Mouse (Mus musculus) limb, embryonic 13.5 days (tissue): ENCODE results near the gene Bahcc1. TPM values are rescaled to one million over a fixed set of nuclear protein-coding genes. Genes with fewer than 3 reads are reported as not detected.

ENCODE experiments used
- ATAC-seq: fragments of 200-750 bp; cut with Nextera tagmentation; 2 replicates; pipeline ENCODE4 v1.8.0; 2017; ENCODE audit warnings: low read depth, moderate number of reproducible peaks, moderate TSS enrichment; ENCODE audit not compliant: low FRiP score
- H3K27ac ChIP-seq: fragments of 300-500 bp; sonication (generic); 2 replicates; pipeline ENCODE4 v1.5.1; 2015; ENCODE audit warnings: inconsistent platforms, mild to moderate bottlenecking, moderate library complexity
- H3K27me3 ChIP-seq: fragments of 300-500 bp; sonication (generic); 2 replicates; pipeline ENCODE4 v1.6.1; 2015; ENCODE audit warnings: mild to moderate bottlenecking, inconsistent platforms
- H3K36me3 ChIP-seq: fragments of 300-500 bp; sonication (generic); 2 replicates; pipeline ENCODE4 v1.6.1; 2015; ENCODE audit warnings: inconsistent platforms, mild to moderate bottlenecking, moderate library complexity
- H3K4me1 ChIP-seq: fragments of 300-500 bp; sonication (generic); 2 replicates; pipeline ENCODE4 v1.6.1; 2015; ENCODE audit warnings: inconsistent platforms
- H3K4me2 ChIP-seq: fragments of 300-500 bp; sonication (generic); replicated peaks from 2 replicates; pipeline ENCODE4 v1.6.1; 2015; ENCODE audit warnings: inconsistent platforms, mild to moderate bottlenecking, moderate library complexity
- H3K4me3 ChIP-seq: fragments of 300-500 bp; sonication (generic); 2 replicates; pipeline ENCODE4 v1.5.1; 2015; ENCODE audit warnings: moderate library complexity, mild to moderate bottlenecking, inconsistent platforms
- H3K9ac ChIP-seq: fragments of 300-500 bp; sonication (generic); 2 replicates; pipeline ENCODE4 v1.6.1; 2015; ENCODE audit warnings: mild to moderate bottlenecking, inconsistent platforms
- H3K9me3 ChIP-seq: fragments of 300-500 bp; sonication (generic); 2 replicates; pipeline ENCODE4 v1.6.1; 2016; ENCODE audit warnings: inconsistent platforms
- WGBS: fragments of 180-500 bp; shearing (Covaris S2); methylation state at CpG from one replicate; pipeline ENCODE4 v1.1.7; 2015; 5-methylcytosine and 5-hydroxymethylcytosine counted together
- polyA plus RNA-seq: library from polyadenylated mRNA; unstranded; fragments of >200 nt; fragmentation: Nextera tagmentation; extraction: Ambion mirVana; gene quantifications from 2 replicates; pipeline ENCODE4 v1.2.1, GENCODE M21; 2015

Gene Bahcc1
- polyA plus RNA-seq, 1 experiment from 2014 or later = 12.7 TPM

GRCm38 (mm10) chr11:120225256-120226195, 7.2 kb upstream of the Bahcc1 start:
- peak overlapping the region; percentile 23 for H3K4me3 ChIP-seq
- H3K36me3 ChIP-seq = no peaks in the 10 kb centered on the region
- no peaks in the 10 kb centered on the region; the same call in 1 of the 2 replicates for H3K27me3 ChIP-seq
- WGBS = 8% methylated on average over 36 of the region's 36 CpGs
- H3K9ac ChIP-seq = peak overlapping the region; percentile 58
- H3K4me1 ChIP-seq = peaks cover 93% of the 10 kb centered on the region
- peak overlapping the region; percentile 61; the same call in 1 of the 2 replicates for H3K27ac ChIP-seq
- no peaks in the 10 kb centered on the region for H3K9me3 ChIP-seq
- H3K4me2 ChIP-seq = peak overlapping the region; percentile 62
- ATAC-seq = no peak

- H3K4me3 ChIP-seq = no peak overlapping the region
- H3K9ac ChIP-seq = 0 out of 2 replicates have a peak overlapping the region, but pooled peaks have one; percentile 58
- peaks cover 83% of the 10 kb centered on the region for H3K4me1 ChIP-seq
- 53% methylated on average over 12 of the region's 12 CpGs for WGBS
- H3K9me3 ChIP-seq = no peaks in the 10 kb centered on the region
- ATAC-seq = no peak
- H3K27me3 ChIP-seq = no peaks in the 10 kb centered on the region; the same call in 1 of the 2 replicates
- H3K4me2 ChIP-seq = peak overlapping the region; percentile 99
- no peaks in the 10 kb centered on the region for H3K36me3 ChIP-seq
- H3K27ac ChIP-seq = peak overlapping the region; percentile 93; the same call in 1 of the 2 replicates
These were observed 6.1 kb upstream of the Bahcc1 start for GRCm38 (mm10) chr11:120226421-120227280.

- Histone ChIP-seq H3K4me3 (peak overlapping the region; percentile 92), H3K4me1 (peaks cover 83% of the 10 kb centered on the region), H3K9me3 (no peaks in the 10 kb centered on the region), H3K36me3 (no peaks in the 10 kb centered on the region), H3K27ac (peak overlapping the region; percentile 93), H3K27me3 (no peaks in the 10 kb centered on the region; the same call in 1 of the 2 replicates), H3K4me2 (peak overlapping the region; percentile 99), H3K9ac (peak overlapping the region; percentile 58)
- ATAC-seq = no peak
- 4% methylated on average over 8 of the region's 8 CpGs for WGBS
These were observed 5.1 kb upstream of the Bahcc1 start for GRCm38 (mm10) chr11:120227571-120228051.

- Histone ChIP-seq H3K27me3 (no peaks in the 10 kb centered on the region; the same call in 1 of the 2 replicates), H3K9me3 (no peaks in the 10 kb centered on the region), H3K4me2 (peak overlapping the region; percentile 99), H3K27ac (peak overlapping the region; percentile 93), H3K36me3 (no peaks in the 10 kb centered on the region), H3K4me1 (peaks cover 78% of the 10 kb centered on the region), H3K9ac (peak overlapping the region; percentile 99), H3K4me3 (peak overlapping the region; percentile 92)
- no peak for ATAC-seq
- WGBS = 32% methylated on average over 9 of the region's 9 CpGs
These were observed 4.4 kb upstream of the Bahcc1 start for GRCm38 (mm10) chr11:120228116-120228890.

- Histone ChIP-seq H3K9ac (peak overlapping the region; percentile 99), H3K4me2 (peak overlapping the region; percentile 99), H3K4me3 (peak overlapping the region; percentile 92), H3K27ac (peak overlapping the region; percentile 93), H3K27me3 (no peaks in the 10 kb centered on the region; the same call in 1 of the 2 replicates), H3K4me1 (peaks cover 71% of the 10 kb centered on the region), H3K9me3 (no peaks in the 10 kb centered on the region), H3K36me3 (no peaks in the 10 kb centered on the region)
- no peak for ATAC-seq
- WGBS = 11% methylated on average over 7 of the region's 7 CpGs
These were observed 3.8 kb upstream of the Bahcc1 start for GRCm38 (mm10) chr11:120228911-120229437.

GRCm38 (mm10) chr11:120229861-120230751, 2.6 kb upstream of the Bahcc1 start:
- 1% methylated on average over 42 of the region's 42 CpGs for WGBS
- Histone ChIP-seq H3K27ac (peak overlapping the region; percentile 93), H3K4me2 (peak overlapping the region; percentile 99), H3K9ac (peak overlapping the region; percentile 99), H3K4me3 (peak overlapping the region; percentile 92), H3K27me3 (no peaks in the 10 kb centered on the region; the same call in 1 of the 2 replicates), H3K9me3 (no peaks in the 10 kb centered on the region), H3K4me1 (peaks cover 60% of the 10 kb centered on the region), H3K36me3 (no peaks in the 10 kb centered on the region)
- no peak for ATAC-seq

GRCm38 (mm10) chr11:120230841-120231370, 1.8 kb upstream of the Bahcc1 start:
- ATAC-seq = no peak
- Histone ChIP-seq H3K4me2 (peak overlapping the region; percentile 99), H3K9ac (peak overlapping the region; percentile 99), H3K36me3 (no peaks in the 10 kb centered on the region), H3K27ac (peak overlapping the region; percentile 93), H3K4me3 (peak overlapping the region; percentile 92), H3K9me3 (no peaks in the 10 kb centered on the region), H3K27me3 (no peaks in the 10 kb centered on the region; the same call in 1 of the 2 replicates), H3K4me1 (peaks cover 52% of the 10 kb centered on the region)
- WGBS = 0% methylated on average over 58 of the region's 58 CpGs

- ATAC-seq = peak; percentile 71
These were observed 1.4 kb upstream of the Bahcc1 start for GRCm38 (mm10) chr11:120231379-120231778.

GRCm38 (mm10) chr11:120233441-120234135, 841 bp downstream of the Bahcc1 start:
- Histone ChIP-seq H3K9ac (peak overlapping the region; percentile 100), H3K27ac (peak overlapping the region; percentile 87), H3K36me3 (0 out of 2 replicates have a peak, but pooled peaks cover 4% of the 10 kb centered on the region), H3K4me3 (peak overlapping the region; percentile 92), H3K9me3 (no peaks in the 10 kb centered on the region), H3K4me1 (peaks cover 36% of the 10 kb centered on the region), H3K4me2 (peak overlapping the region; percentile 99), H3K27me3 (no peaks in the 10 kb centered on the region)
- under 1% methylated on average over 48 of the region's 51 CpGs for WGBS
- ATAC-seq = no peak

More at GRCm38 (mm10) chr11:120231379-120231778, 1.4 kb upstream of the Bahcc1 start:
- peak overlapping the region; percentile 99 for H3K4me2 ChIP-seq
- no peaks in the 10 kb centered on the region for H3K36me3 ChIP-seq
- peak overlapping the region; percentile 99 for H3K9ac ChIP-seq
- H3K4me1 ChIP-seq = peaks cover 47% of the 10 kb centered on the region
- WGBS = under 1% methylated on average over 27 of the region's 27 CpGs
- no peaks in the 10 kb centered on the region; the same call in 1 of the 2 replicates for H3K27me3 ChIP-seq
- H3K27ac ChIP-seq = peak overlapping the region; percentile 93
- H3K4me3 ChIP-seq = peak overlapping the region; percentile 92
- H3K9me3 ChIP-seq = no peaks in the 10 kb centered on the region
